Mouse (Mus musculus): ENCODE measurements at regions not wholly inside any gene's neighbourhood (a gene's known extent, or its start where the extent isn't known, plus 50 kb on each side); places are given as distances from the start of the nearest gene placed in this dataset.

DNA sequence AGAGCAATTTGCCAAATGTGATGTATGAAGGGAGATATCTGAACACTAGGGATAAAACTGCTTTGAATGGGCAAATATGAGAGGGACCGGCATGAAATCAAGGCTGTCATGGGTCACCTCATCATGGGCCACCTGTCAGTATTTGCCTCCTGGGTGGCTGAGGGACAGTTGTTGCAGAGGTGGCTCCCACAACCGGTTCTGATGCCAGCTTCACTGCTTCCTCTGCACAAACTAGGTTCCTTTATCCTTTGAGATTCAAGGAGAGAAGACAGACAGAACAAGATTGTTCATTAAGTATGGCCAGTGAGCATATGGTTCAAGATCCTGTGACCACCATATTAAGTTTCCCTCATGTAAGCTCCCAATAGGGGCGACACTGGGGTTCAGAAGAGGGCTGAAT is 78.3 kb downstream of the Asb13 start:
- intact Hi-C loops (cut with DNase I; ENCODE audit: low total_unique reads), result no loop called here
- no peak for DNase-seq

DNA sequence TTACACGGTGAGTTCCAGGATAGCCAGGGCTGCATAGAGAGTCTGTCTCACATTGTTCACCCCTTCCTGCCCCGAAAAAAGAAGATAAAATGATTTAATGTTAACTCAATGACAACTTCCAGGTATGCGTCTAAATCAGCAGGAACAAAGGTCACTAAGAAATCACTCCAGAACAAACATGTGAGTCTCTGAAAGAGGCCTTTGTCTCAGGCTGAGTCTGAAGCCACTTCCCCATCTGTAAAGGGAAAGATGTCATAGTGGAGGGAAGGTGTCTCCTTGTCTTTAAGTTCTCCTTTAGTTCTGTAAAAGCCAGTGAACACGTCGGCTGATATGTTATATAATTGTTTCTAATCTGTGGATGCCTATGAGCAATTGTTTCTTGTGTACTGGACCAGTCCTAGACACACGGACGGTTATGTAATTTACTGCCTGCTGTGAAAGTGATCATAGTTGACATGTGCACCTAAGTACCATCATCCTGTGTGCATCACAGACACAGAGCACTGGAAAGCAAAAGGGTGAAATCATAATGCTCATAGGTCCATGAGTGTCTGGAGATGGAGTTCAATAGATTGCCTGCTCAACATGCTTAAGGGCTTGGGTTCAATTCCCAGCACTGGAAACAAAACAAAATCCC is 76.3 kb downstream of the Asb13 start:
- intact Hi-C loops (cut with DNase I; ENCODE audit: low total_unique reads), result no loop called here
- no peak for DNase-seq

DNA sequence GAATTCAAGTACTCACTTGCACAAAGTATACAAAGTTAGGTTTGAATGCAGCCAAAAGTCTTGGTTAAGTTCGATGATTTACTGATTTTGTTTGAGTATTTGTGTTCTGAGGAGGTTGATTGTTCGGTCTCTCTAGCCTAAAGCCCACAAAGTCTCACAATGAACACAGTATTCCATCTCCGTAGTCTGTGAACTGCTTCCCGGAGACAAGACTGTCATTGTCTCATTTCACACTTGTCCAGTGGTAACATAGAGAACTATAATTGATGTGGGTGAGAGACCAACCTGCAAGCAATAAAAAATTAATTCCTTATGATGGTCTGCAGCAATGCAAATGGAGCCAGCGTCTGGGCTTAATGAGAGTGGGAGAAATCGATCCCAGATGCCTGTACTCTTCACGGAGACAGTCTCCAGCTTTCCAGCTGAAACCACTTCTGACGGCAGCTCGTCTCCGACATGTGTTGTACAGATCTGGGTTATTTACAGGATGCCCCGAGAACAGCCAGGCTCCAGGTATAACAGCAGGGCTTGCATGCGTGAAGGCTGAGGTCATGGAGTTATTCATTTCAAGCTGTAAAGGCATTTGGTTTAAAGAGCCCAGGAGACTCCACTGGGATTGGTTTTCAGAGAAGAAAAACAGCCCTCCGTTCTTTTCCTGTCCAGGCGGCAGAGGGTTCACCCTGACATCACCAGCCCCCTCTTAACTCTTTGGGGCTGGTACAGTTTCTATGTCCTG is 75.2 kb downstream of the Asb13 start:
- intact Hi-C loops (cut with DNase I; ENCODE audit: low total_unique reads), result no loop called here
- peak; percentile 21 for DNase-seq
